Mouse (Mus musculus) gastrocnemius, adult 18-20 months (tissue): ENCODE measurements around the gene 1700025G04Rik. TPM values are rescaled to one million over a fixed set of nuclear protein-coding genes. Genes with fewer than 3 reads are reported as not detected.
"Not testable (repeated sequence)": the region's sequence is repeated elsewhere in the genome, so short reads cannot be mapped to it uniquely, and the experiment has no call there.

Source experiments
- DNase-seq: peaks from one replicate; pipeline ENCODE4 v3.0.0; 2021; ENCODE audit warnings: low spot score
- total RNA-seq, 2 experiments: library from RNA; stranded (reverse); gene quantifications; 2 replicates each; pipeline ENCODE4 v1.2.3; 2021

Gene 1700025G04Rik
- total RNA-seq, 2 experiments from 2014 or later, result 72.9 to 79.7 TPM

DNA sequence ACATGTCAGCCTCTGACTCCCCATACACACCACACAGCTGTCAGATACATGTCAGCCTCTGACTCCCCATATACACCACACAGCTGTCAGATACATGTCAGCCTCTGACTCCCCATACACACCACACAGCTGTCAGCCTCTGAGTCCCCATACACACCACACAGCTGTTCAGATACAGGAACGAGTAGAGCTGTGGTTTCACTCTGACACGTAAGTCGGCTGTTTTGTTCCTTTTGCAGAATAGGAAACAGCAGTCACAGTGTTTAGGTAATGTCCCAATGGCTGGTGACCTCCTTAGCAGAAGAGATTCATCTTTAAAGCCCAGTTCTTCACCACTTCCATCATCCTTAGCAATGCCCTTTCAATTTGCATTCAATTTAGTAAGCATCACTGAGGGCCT, 287.1 kb downstream of the 1700025G04Rik start:
- DNase-seq, result not testable (repeated sequence)
